Mouse (Mus musculus): ENCODE measurements around the gene Pcdh19.
A peak's percentile ranks its signal among the peaks of the same experiment; 100 is the strongest.

Pcdh19 gene

DNA sequence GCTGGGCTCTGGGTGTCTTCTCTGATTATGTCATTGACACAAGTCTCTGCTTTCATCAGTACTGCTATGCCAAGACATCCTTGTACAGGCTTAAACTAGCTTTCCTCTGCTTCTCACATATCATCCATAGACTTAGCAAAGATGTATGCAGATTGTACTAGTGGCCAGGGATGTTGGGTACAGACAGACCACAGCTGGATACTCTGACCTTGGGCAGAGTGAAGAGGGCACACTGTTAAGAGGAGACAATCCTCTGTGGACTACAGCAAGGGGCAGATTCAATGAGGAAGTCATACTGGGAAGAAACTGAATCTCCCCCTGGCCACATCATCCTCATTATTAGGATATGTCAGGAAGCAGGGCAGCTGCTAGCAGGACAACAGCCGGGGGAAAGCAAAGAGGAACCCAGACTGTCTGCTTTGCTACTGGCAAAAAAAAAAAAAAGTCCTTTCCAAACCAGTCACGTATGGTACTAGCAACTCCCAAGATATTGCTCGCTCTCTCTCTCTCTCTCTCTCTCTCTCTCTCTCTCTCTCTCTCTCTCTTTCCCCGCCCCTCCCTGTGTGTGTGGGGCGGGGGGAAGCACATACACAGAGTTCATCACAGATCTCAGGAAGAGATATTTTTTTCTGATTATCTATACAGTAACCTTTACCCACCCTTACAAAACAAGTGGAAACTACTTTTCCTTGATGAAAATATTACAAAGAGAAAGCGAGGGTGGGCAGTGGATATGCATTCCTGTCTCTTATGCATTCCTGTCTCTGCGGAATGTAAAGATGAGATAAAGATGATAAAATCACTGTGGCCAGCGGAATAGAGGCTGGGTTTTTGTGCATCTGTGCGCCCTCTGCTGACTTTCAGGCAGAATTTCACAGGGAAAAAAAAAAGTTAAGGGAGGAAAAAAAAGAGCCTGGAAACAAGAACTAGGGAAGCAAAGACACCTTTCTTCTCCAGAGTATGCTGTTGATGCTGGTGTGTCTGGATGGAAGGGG, 31.2 kb downstream of the Pcdh19 start:
- DNase-seq (ENCODE audit: extremely low read depth, insufficient read length, low spot score): no peak

DNA sequence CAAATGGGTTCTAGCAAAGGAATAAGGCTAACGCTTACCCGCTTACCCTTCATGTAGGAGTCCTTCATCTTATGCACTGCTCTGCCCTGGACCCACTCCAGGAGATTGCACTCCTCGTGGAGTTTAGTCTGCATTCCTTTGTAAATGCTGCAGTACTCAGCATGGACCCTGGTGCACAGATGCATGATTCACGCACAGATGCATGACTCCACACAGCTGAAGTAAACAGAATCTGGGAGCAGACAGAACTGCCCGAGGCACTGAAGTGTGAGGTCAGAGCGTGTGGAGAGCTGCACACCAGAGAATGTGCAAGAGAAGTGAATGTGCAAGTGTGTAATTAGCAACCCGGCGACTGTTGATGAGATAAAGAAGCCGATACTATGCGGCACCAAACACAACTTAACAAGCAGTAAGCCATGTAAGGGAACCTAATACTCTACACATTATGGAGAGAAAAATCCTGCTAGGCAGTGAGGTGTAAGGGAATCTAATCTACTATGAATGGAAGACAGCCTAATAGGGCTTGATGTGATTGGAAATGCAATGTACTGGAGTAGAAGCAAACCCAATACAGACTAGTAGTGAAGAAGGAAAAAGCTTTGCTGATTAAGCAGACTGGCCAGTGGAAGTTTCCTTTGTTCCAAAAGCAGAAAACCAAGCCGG, 32.8 kb downstream of the Pcdh19 start:
- DNase-seq (ENCODE audit: extremely low read depth, insufficient read length, low spot score): peak; percentile 50

DNA sequence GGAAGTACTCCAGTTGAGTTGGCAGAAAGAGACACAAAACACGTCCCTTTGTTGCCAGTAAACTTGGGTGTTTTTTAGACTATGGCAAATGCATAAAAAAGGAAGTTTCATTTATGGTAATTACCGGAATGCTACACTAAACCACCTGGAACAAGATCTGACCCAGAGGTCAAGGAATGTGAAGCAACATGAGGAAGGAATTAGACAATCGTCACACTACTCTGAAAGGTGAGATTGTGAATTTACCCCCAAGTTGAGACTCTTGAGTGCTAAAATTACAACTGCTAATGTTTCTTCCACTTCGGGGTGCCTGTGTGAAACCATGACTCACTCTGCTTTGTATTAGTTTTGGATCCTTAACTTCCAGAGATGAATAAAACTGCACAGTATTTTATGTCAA, 33.6 kb downstream of the Pcdh19 start:
- DNase-seq (ENCODE audit: extremely low read depth, insufficient read length, low spot score): no peak

DNA sequence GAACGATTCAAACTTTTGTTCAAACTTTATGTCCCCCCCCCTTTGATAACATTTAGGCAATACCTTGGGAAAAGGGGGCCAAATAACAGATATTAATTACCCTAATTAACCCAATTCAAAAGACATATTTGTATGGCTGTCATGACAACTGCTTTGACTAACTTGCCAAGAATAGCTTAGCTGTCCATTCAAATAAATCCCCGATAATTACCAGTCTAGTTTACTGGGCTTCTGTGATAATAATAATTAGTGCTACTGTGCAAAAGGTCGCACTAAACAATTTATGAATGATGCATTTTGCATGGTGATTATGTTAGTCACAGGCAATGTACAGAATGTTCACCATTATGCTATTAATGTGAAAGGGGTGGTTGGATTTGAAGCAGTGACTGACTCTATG, 35.7 kb downstream of the Pcdh19 start:
- no peak for DNase-seq (ENCODE audit: extremely low read depth, insufficient read length, low spot score)

DNA sequence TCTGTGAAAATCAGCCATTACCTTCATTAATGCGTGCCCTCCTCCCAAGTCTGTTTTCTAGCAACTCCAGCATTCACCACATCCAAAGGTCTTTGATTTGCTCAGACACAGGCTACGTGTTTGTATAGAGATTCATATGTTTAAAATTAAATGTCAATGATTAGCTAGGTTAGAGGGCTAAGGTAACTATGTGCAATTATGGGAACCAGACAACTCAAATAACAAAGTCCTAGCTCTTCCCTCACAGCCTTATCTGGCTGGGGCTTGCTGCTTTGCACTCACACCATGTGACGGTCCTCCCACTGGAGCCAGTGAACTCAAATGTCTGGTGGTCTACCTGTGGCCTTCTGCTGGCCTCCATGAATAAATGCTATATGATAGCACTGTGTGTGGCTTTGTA, 38.4 kb downstream of the Pcdh19 start:
- no peak for DNase-seq (ENCODE audit: extremely low read depth, insufficient read length, low spot score)

DNA sequence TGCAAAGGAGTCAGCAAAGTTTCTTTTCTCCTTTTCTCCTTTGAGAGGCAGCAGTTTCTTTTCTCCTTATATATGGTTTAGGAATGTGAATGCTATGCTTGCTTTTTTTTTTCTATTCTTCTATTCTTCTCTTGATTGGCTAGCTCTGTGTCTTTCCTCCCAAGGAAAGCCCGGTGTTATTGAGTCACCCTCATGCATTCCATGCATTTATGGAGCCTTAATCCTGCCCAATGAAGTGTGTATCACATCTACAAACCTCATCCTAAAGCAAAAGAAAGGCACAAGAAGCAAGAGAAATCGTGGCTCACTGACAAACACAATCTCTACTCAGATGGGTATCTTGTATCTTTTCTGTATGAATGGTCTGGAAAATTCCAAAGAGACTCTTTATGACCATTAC, 41.0 kb downstream of the Pcdh19 start:
- DNase-seq (ENCODE audit: extremely low read depth, insufficient read length, low spot score): no peak

DNA sequence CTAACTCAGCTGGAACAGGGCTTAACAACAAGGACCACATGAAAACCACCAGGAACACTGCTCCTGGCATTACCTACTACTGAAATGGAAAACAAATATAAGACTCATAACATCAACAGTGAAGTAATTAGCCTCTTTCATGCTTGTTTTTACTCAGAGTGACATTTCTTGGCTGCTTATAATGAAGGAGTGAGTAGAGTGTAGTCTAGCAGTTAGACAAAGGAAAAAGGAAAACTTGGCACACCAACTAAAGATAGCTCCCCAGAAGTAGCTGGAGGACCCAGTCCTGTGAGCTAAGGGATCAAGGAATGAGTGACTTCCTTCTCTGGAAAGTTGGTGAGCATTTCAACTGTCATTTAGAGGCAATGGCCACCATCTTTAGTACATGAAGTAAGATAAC, 49.3 kb downstream of the Pcdh19 start:
- DNase-seq (ENCODE audit: extremely low read depth, insufficient read length, low spot score): no peak

DNA sequence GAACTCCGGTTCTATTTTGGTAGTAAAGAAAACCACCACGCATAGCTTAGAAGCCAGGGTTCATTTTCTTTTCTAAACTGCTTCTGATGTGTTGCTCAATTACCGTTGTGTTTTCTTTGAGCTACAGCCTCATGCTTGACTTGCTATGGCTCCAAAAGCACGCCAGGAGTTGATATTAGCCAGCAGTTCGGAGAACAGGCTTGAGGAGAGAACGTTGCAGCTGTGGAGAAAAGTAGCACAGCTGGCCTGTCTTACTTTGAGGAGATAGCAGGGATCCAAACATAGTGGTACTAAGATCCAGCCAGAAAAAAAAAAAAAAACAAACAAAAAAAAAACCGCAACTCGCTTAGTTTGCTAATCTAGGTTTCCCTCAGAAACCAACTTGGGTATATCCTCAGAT, 59.2 kb downstream of the Pcdh19 start:
- peak; percentile 13 for DNase-seq (ENCODE audit: extremely low read depth, insufficient read length, low spot score)

DNA sequence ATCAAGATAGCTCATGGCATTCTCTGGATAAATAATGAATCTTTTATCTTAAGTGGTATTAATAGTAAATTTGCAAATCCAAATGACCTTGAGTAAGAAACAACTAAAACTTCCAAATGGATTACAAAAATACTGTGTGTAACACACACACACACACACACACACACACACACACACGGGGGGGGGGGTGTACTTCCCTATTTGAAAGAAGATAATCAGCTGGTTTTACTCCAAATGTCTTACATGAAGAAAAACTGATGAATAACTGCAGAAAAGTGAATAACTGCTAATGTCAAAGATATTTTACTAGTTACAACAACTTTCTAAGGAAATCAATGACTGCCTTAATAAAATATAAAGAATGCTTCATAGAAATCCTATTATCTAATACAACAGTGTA, 70.6 kb downstream of the Pcdh19 start:
- no peak for DNase-seq (ENCODE audit: extremely low read depth, insufficient read length, low spot score)

DNA sequence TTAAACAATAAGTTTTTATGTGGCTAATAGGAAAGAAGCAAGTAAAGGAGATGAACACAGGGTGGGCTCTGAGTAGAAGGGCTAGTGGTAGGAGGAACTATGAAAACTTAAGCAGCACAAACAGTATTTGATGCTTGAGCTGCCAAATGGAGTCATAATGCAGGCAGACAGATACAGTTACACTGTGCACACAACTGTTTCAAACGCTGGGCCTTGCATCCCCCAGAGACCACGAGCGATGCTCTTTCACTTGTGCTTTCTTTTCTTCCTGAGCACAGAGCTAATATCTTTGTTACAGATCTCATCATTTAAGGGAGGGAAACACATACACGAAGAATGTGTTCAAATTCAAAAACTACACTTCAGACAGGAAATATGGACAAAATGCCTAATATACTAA, 83.0 kb downstream of the Pcdh19 start:
- no peak for DNase-seq (ENCODE audit: extremely low read depth, insufficient read length, low spot score)

DNA sequence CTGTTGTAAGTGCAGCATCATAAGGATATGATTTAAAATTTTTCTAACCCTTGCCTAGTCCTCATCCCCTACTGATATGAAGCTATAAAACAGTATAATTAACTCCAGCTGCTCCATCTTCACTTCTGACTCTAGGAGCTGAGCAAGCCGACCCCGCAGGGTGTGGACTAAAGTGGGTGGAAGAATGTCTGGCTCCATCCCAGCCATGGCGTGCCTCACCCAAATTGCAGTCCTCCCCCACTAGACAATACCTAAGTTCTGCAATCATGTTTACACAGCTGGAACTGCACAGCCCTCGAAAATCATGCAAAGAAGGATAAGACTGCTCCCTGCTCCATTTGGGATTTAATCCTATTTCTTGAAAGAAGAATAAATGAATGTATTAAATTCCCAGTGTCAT, 84.5 kb downstream of the Pcdh19 start:
- DNase-seq (ENCODE audit: extremely low read depth, insufficient read length, low spot score): peak; percentile 59

DNA sequence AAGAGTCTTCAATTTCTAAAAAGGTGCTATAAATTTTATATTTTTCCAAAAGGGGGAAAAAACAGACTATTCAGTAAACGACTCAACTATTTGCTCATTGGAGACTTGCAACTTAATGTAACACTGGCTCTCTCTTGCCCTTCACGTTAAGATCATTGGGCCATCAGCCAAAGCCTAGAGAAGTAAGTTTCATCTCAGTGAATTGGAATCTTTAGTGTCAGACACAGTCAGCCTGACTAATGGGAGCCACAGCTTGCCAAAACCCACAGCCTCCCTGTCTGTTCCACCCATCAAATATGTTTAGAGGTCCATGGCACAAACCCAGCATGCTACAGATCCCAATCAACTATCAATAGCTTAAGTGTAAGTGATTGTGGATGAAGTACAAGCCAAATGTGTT, 86.7 kb downstream of the Pcdh19 start:
- DNase-seq (ENCODE audit: extremely low read depth, insufficient read length, low spot score): peak; percentile 41

DNA sequence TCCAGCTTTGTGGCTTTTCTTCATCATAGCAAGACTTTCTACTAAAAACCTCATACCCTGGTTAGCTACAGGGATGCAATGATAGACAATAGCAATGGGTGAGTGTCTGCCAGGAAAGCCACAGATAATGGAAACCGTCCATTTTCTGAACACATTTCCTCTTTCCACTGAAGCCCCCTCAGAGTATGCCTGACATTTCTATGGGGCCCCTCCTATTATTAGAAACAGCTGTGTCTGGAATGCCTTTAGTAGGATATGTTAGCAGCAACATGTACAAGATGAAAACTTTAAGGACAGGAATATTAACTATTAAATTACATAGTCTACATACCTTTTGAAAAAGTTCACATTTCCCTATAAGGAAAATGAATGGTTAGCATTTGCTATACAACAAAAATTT, 87.1 kb downstream of the Pcdh19 start:
- DNase-seq (ENCODE audit: extremely low read depth, insufficient read length, low spot score): peak; percentile 20

DNA sequence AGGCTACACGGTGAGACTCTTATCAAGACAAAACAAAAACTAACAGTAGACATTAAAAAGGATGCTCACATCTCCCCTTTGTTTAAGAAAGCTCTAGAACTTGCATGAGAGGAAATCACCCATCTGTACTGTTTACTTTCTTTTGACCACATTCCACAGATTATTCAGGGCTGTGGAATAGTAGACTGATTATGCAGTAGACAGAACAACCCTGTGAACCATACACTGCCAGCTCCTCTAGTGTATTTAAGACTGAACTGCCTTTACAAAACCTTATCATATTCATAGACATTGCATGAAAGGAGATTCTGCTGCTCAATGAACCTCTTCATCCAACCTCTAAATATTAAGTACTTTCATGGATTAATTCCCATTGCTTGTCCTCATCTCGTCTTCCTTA, 87.6 kb downstream of the Pcdh19 start:
- DNase-seq (ENCODE audit: extremely low read depth, insufficient read length, low spot score): no peak

DNA sequence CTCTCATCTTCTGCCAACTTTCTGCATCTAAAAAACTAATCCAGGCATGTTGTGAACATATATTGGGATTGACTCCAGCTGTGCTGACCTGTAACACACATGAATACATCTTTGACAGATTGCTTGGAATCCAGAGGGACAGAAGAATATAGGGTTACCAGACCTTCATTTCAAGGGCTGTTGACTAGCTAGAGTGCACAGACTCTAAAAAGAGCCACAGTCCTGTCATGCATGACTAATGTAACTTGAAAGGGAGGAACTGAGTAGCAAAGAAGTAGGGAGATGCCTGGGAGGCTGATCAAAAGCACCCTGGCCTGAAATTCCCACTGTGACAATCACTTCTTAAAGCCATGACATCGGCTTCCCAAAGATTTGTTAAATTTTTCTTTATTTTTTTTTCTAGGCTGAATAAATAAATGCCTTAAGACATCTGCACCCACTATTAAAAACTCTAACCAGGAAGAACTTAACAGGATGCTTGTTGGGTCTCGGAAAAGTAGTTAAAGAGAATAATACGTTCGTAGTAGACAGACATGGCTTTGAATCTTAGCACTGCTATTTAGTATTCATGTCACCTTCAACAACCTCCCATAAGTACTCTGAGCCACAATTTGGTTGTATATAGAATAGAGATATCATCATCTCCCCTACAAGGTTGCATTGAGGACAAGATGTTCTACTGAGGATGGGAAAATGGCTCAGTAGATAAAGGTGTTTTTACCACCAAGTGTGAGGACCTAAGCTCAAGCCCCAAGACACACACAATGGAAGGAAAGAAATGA, 113.0 kb downstream of the Pcdh19 start:
- no peak for DNase-seq (ENCODE audit: extremely low read depth, insufficient read length, low spot score)

DNA sequence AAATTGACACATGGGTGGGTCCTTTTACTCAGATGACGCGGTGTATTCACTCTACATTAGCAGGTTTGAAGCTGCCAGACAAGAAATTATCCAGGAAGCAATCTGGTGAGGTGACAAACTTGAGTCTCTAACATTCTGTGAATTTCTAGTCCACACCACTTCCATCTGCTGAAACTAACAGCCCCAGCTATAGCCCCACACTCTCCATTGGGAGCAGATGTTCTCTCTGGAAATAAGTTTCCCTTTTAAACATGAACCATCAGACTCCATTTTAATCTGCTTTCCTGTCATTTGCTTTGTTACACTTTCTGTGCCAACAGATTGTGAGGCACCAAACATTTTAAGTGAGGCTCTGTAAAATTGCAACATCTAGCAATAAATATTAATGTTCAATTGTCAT, 123.4 kb downstream of the Pcdh19 start:
- DNase-seq (ENCODE audit: extremely low read depth, insufficient read length, low spot score): no peak
